28 mouse cellular contexts compared by ENCODE assay signal in genomic region chr13:52065720-52066119, GRCm38 (mm10).
DNase-seq lines count a peak whose midpoint lies in the region; ATAC-seq lines count a peak whose summit lies in the region.
"Had no signal": no experiment of that assay in that cellular context is flagged by ENCODE, and none has a peak within 500 bp of the region (broad histone marks: within the 10 kb centered on the region; RNA-seq: fewer than 3 reads in every experiment).

No protein-coding gene starts in this region.

- H3K4me1 ChIP-seq in limb, embryonic 11.5 days (ENCODE audit: control insufficient read depth, insufficient read depth, low read length) = peaks cover 8% of the 10 kb centered on the region; the same call in 1 of the 2 replicates
- peaks cover 54% of the 10 kb centered on the region for H3K4me1 ChIP-seq in limb, embryonic 10.5 days
- H3K4me1 ChIP-seq in embryonic facial prominence, embryonic 15.5 days = peaks cover 7% of the 10 kb centered on the region; the same call in 1 of the 2 replicates
- H3K4me1 ChIP-seq in limb, embryonic 13.5 days = peaks cover 36% of the 10 kb centered on the region
- H3K4me1 ChIP-seq: forebrain, embryonic 13.5 days had no signal

- H3K36me3 ChIP-seq in limb, embryonic 11.5 days (ENCODE audit: control insufficient read depth, insufficient read depth, low read length) = no peaks in the 10 kb centered on the region
- no peaks in the 10 kb centered on the region for H3K36me3 ChIP-seq in limb, embryonic 10.5 days
- no peaks in the 10 kb centered on the region for H3K36me3 ChIP-seq in embryonic facial prominence, embryonic 15.5 days
- H3K36me3 ChIP-seq in limb, embryonic 13.5 days = no peaks in the 10 kb centered on the region
- H3K36me3 ChIP-seq: forebrain, embryonic 10.5 days; G1E; heart, embryonic 12.5 days; heart, embryonic 15.5 days; hindbrain, embryonic 10.5 days had no signal

- H3K27me3 ChIP-seq in limb, embryonic 11.5 days (ENCODE audit: control insufficient read depth, insufficient read depth, low read length) = no peaks in the 10 kb centered on the region
- H3K27me3 ChIP-seq in limb, embryonic 10.5 days (ENCODE audit: low read depth, poor library complexity, severe bottlenecking) = no peaks in the 10 kb centered on the region
- H3K27me3 ChIP-seq in embryonic facial prominence, embryonic 15.5 days = no peaks in the 10 kb centered on the region
- no peaks in the 10 kb centered on the region for H3K27me3 ChIP-seq in limb, embryonic 13.5 days
- H3K27me3 ChIP-seq: forebrain, embryonic 13.5 days; heart, embryonic 12.5 days; heart, embryonic 15.5 days; Patski had no signal

- H3K9me3 ChIP-seq in limb, embryonic 11.5 days (ENCODE audit: control insufficient read depth, low read length) = no peaks in the 10 kb centered on the region
- no peaks in the 10 kb centered on the region for H3K9me3 ChIP-seq in limb, embryonic 10.5 days (replicated peaks)
- H3K9me3 ChIP-seq in embryonic facial prominence, embryonic 15.5 days (replicated peaks) = no peaks in the 10 kb centered on the region
- H3K9me3 ChIP-seq in limb, embryonic 13.5 days = no peaks in the 10 kb centered on the region
- H3K9me3 ChIP-seq: forebrain, embryonic 10.5 days; forebrain, embryonic 13.5 days; G1E; heart, embryonic 12.5 days; heart, embryonic 15.5 days; hindbrain, embryonic 10.5 days had no signal

- ATAC-seq in limb, embryonic 11.5 days (ENCODE audit: insufficient number of reproducible peaks, low FRiP score, low TSS enrichment, low read depth) = peak; percentile 63
- ATAC-seq in embryonic facial prominence, embryonic 15.5 days (ENCODE audit: insufficient number of reproducible peaks, low FRiP score, low TSS enrichment, low read depth) = peak; percentile 36; the same call in 1 of the 2 replicates
- ATAC-seq in limb, embryonic 13.5 days (ENCODE audit: low FRiP score, low read depth) = peak; percentile 68; the same call in 1 of the 2 replicates
- ATAC-seq: forebrain, embryonic 13.5 days; forebrain, embryonic 16.5 days; hindbrain, postnatal 0 days; inflammation-experienced regulatory T-cells, adult 6 months; intestine, embryonic 16.5 days; Patski had no signal

- no peak for DNase-seq in limb, embryonic 11.5 days (ENCODE audit: low spot score)
- no peak for DNase-seq in limb, embryonic 10.5 days (ENCODE audit: low spot score)
- no peak for DNase-seq in heart, adult 11 months
- no peak for DNase-seq in cerebellum, adult 9-10 months
- DNase-seq: B cell, adult 2 months; cerebellum, adult 18-20 months; cerebellum, adult 9-11 months; cerebellum, postnatal 36 days; embryo, embryonic 11 days; gastrocnemius, postnatal 14 days; heart, adult 18-20 months; heart, postnatal 10 days; heart, postnatal 36 days had no signal

- H3K4me2 ChIP-seq in limb, embryonic 11.5 days (ENCODE audit: low read depth, severe bottlenecking) = no peak overlapping the region
- no peak overlapping the region for H3K4me2 ChIP-seq in embryonic facial prominence, embryonic 15.5 days (replicated peaks)
- no peak overlapping the region for H3K4me2 ChIP-seq in limb, embryonic 13.5 days (replicated peaks)
- H3K4me2 ChIP-seq: forebrain, embryonic 13.5 days; heart, embryonic 12.5 days; heart, embryonic 15.5 days; hindbrain, embryonic 14.5 days had no signal

- no peak overlapping the region for H3K9ac ChIP-seq in limb, embryonic 11.5 days (ENCODE audit: low read length)
- no peak overlapping the region for H3K9ac ChIP-seq in embryonic facial prominence, embryonic 15.5 days
- no peak overlapping the region for H3K9ac ChIP-seq in limb, embryonic 13.5 days
- H3K9ac ChIP-seq: forebrain, embryonic 13.5 days; heart, embryonic 12.5 days; heart, embryonic 15.5 days; hindbrain, embryonic 14.5 days had no signal

- no peak overlapping the region for H3K4me3 ChIP-seq in limb, embryonic 11.5 days (ENCODE audit: low read depth, low read length)
- H3K4me3 ChIP-seq in limb, embryonic 10.5 days = no peak overlapping the region
- H3K4me3 ChIP-seq in embryonic facial prominence, embryonic 15.5 days (replicated peaks) = no peak overlapping the region
- H3K4me3 ChIP-seq in limb, embryonic 13.5 days = no peak overlapping the region
- H3K4me3 ChIP-seq: forebrain, embryonic 10.5 days; forebrain, embryonic 13.5 days; gastrocnemius, adult 2 months; heart, embryonic 12.5 days; heart, embryonic 15.5 days; hindbrain, embryonic 10.5 days had no signal

- no peak overlapping the region for H3K27ac ChIP-seq in limb, embryonic 11.5 days (replicated peaks; ENCODE audit: low read depth, low read length)
- H3K27ac ChIP-seq in limb, embryonic 10.5 days = no peak overlapping the region
- H3K27ac ChIP-seq in embryonic facial prominence, embryonic 15.5 days (replicated peaks) = no peak overlapping the region
- no peak overlapping the region for H3K27ac ChIP-seq in limb, embryonic 13.5 days
- H3K27ac ChIP-seq: forebrain, embryonic 10.5 days; forebrain, embryonic 13.5 days; gastrocnemius, adult 2 months; heart, embryonic 15.5 days; hindbrain, embryonic 14.5 days; hindbrain, postnatal 0 days had no signal

- 53% methylated on average over 6 of the region's 6 CpGs for WGBS in limb, embryonic 11.5 days
- 67% methylated on average over 6 of the region's 6 CpGs for WGBS in limb, embryonic 10.5 days
- 38% methylated on average over 6 of the region's 6 CpGs for WGBS in embryonic facial prominence, embryonic 15.5 days
- 31% methylated on average over 6 of the region's 6 CpGs for WGBS in limb, embryonic 13.5 days
